Mouse (Mus musculus): Measurements from ENCODE around the gene Ror2.

Gene Ror2

DNA sequence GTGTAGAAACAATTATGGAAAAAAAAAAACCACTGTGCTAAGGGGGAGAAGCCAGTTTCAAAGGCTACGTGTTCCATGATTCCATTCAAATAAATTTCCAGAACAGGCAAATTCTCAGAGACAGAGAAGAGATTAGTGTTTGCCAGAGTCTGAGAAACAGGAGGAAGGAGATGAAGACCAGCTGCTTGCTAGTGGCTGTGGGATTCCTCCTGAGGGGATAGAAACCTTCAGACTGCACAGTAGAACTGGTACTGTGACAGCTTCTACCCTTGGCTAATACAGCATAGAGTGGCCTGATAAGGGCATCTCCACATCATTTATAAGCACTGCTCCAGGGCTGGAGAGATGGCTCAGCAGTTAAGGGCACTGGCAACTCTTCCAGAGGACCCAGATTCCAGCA, 11.2 kb downstream of the Ror2 start:
- no peak for DNase-seq (ENCODE audit: low spot score in 2 of 2)

GRCm38 (mm10) chr13:53271595-53271994, 14.3 kb downstream of the Ror2 start:
- no peak for DNase-seq (ENCODE audit: low spot score in 2 of 2)

GRCm38 (mm10) chr13:53270549-53270948, 15.4 kb downstream of the Ror2 start:
- no peak for DNase-seq (ENCODE audit: low spot score in 2 of 2)

GRCm38 (mm10) chr13:53268541-53268940, 17.4 kb downstream of the Ror2 start:
- DNase-seq (ENCODE audit: low spot score in 2 of 2), result no peak

DNA sequence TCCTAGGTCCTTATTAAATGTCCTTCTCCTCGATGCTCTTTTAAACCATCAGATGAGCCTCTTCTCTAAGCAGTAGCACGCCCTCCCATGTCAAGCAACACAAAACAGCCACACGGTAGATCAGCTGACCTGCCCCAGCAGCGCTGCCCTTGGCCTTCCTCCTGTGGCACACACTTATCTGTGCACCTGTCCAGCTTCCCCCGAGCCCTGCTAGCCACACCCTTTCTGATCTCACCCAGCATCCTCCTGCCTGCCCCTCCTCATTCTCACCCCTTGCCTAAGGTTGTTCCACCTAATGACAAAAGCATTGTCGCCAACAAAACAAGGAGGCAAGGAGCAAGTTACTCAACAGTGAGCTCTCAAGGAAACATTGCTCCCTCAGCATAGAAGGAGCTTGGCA, 18.1 kb downstream of the Ror2 start:
- no peak for DNase-seq (ENCODE audit: low spot score in 2 of 2)

GRCm38 (mm10) chr13:53267155-53267554, 18.8 kb downstream of the Ror2 start:
- no peak for DNase-seq (ENCODE audit: low spot score in 2 of 2)

- no peak for DNase-seq (ENCODE audit: low spot score in 2 of 2)
These were observed 19.4 kb downstream of the Ror2 start for GRCm38 (mm10) chr13:53266543-53266951.

- no peak for DNase-seq (ENCODE audit: low spot score in 2 of 2)
These were observed 21.0 kb downstream of the Ror2 start for GRCm38 (mm10) chr13:53264896-53265295.

DNA sequence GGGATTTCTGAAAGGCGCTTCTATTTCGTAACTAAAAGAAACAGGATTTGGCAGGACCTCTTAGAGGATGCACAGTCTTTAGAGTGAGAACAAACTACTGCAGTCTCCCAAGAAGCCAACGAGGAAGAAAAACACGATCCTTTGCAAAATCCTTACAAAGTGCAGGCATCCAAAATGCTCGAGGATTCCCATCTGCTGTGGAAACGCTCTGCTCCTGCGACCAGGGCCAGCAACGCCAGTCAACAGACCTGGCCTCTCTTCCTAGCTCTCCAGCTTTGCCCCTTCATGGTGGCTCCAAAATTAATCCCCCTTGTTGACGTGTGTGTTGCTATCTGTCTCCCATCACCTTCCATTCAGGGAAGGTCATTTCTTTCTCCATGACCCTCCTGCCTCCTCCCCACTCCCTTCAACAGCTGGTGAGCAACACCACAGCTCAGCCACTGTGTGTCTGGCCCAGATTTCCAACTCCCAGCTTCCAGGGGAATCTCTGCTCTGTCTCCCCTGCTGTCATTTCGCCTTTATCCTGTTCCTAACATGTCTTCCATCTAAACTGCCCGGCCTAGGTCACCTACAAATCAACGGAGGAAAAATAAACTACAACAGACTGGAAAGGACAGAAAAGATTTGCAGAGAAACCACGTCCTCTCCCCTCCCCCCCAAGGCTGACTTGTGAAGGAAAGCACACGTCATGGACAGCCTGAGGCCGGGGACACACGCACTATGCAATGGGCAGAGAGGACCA, 23.2 kb downstream of the Ror2 start:
- DNase-seq (ENCODE audit: low spot score in 2 of 2), result peak in 1 of 2 experiments; percentile 38

- peak in 1 of 2 experiments; percentile 52 for DNase-seq (ENCODE audit: low spot score in 2 of 2)
These were observed 24.7 kb downstream of the Ror2 start for GRCm38 (mm10) chr13:53261106-53261771.

GRCm38 (mm10) chr13:53258943-53259342, 27.0 kb downstream of the Ror2 start:
- DNase-seq (ENCODE audit: low spot score in 2 of 2), result no peak

GRCm38 (mm10) chr13:53258497-53258896, 27.4 kb downstream of the Ror2 start:
- no peak for DNase-seq (ENCODE audit: low spot score in 2 of 2)

GRCm38 (mm10) chr13:53253255-53253654, 32.7 kb downstream of the Ror2 start:
- DNase-seq (ENCODE audit: low spot score in 2 of 2), result no peak

DNA sequence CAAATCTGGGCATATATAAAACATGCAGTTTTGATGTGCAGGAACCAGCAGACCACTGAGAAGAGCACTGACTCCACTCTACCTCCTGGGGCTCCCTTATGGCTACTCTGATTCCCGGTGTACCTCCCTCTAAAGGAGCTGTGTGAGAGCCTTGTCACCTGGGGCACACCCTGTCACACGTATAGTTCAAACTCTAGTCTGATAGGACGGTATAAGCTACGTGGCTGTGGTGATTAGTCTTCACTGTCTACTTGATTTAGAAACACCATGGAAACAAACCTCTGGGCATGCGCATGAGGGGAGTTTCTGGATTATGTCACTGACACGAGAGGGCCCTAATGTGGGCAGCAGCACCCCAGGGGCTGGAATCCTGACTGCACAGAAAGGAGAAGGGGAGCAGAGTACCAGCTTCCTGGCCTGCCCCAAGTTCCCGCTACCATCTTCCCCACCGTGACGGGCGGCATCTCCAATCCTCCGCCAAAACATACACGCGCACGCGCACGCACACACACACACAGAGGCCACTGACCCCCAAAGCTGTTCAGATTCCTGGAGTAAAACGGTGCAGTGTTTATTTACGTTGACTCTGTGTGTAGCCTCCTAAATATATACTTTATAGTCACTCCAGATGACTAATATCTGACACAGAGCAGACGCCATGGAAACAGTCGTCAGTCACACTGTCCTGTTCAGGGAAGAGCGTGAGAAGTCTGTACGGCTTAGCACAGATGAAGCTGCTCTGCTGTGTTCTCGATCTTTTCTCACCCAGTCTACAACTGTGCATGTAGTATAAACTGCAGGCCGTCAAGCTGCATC, 37.1 kb downstream of the Ror2 start:
- DNase-seq (ENCODE audit: low spot score in 2 of 2), result no peak

DNA sequence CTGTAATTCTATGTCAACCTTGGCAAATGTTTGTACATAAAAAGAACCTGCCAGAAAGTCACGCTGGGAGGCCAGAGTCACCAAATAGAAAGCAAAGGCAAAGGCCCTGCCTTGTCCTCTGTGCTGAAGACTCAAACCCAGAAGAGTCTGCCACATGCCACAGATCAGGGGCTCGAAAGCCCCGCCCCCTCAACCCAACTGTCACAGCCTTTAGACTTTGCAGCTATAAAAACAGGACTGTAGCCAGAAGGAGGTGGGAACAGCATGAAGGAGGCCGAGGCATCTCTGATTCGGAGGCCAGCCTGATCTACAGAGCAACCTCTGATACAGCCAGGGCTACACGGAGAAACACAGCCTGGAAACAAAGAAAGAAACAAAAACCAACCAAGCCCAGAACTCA, 37.8 kb downstream of the Ror2 start:
- no peak for DNase-seq (ENCODE audit: low spot score in 2 of 2)

DNA sequence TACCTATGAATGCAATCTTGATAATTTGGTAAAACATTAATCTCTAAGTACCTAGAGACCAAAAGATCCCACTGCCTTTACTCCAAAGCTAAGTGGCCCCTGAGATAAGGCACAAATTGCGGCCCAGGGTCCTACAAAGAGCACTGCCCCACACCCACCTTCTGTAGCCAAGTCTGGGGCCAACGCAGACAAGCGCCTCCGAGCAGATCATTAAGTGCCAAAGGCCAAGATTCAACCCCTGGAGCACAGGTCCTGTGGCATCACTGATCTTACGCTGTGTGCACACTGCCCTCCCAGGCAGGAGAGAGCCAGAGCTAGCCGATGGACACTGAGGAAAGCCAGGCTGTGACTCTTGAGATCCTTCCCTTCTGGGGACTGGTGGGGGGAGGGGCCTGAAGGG, 38.7 kb downstream of the Ror2 start:
- DNase-seq (ENCODE audit: low spot score in 2 of 2), result no peak

- DNase-seq (ENCODE audit: low spot score in 2 of 2), result no peak
These were observed 41.8 kb downstream of the Ror2 start for GRCm38 (mm10) chr13:53244151-53244550.

DNA sequence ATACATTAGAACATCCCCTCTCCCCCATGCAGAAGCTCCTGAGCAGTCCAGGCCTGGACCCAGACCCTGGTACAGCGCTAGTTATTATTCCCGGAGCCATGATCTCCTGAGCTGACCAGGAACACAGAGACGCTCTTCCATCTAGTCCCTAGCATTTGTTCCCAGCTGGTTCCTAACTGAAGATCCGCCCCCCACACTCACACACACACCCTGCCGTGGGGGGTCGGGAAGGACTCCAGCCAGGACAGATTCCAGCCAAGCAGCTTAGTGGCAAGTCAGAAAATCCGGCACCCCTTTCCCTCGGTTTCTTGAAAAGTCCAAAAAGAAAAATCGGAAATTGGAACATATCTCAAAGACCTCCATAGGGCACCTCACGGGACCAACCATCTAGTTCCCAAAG, 48.5 kb downstream of the Ror2 start:
- DNase-seq (ENCODE audit: low spot score in 2 of 2), result no peak

DNA sequence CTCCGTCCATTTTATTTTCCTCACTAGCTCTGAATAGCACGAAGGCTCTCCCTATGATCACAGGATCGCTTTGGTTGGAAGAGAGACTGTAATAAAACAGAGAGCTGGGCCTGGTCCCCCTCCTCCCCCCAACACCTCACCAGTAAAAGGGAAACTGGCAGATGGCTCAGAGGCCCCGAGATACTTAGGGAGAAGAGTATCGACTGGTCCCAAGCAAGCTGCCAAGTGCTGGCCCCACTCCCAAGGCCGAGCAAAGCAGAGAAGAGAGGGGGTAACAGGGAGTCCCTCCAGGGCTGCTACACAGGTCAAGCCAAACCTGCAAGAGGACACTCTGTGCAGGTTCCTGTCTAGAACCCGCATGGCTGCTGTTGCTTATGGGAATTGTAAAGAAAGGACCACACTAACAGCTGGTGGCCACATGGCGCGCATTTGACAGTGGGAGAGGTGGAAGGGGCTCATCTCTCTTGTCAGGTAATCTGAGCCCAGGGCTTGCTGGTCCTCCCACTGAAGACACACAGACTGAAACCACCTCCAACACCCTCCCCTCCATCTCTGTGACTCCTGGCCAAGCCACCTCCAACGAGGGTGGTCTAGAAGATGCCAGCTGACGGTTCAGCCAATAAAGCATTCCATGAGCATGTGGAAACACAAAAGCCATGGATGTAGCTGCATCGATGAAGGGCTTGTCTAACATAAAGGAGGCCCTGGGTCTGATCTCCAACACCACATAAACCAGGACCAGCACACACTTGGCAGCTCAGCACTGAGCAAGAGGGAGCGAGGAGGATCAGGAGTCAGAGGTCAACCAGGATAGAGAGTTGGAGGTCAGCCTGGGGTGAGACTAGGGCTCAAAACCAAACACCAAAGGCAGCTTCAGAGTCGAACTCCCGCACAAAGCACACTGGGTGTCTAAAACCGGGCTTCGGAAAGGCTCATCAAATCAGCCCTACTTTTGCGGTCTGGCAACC, 49.2 kb downstream of the Ror2 start:
- peak in 1 of 2 experiments; percentile 79 for DNase-seq (ENCODE audit: low spot score in 2 of 2)

DNA sequence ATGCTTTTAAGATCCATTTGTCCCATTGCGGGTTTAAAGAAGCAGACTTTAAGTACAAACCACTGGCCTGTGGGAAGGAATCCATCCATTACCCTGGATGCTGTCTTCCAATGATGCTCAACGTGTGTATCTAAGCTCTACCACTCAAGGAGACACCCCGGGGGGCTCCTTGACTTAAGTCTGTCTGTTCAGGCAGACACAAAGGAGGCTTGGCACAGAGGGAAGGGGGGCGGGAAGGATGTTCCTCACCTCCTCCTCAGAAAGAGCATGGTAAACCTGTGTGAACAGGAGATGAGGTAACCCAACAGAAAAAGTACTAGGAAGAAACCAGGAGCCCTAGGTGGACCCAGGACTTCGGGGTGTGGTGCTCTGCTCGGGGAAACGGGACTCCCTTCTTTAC, 50.0 kb downstream of the Ror2 start:
- DNase-seq (ENCODE audit: low spot score in 2 of 2), result no peak

DNA sequence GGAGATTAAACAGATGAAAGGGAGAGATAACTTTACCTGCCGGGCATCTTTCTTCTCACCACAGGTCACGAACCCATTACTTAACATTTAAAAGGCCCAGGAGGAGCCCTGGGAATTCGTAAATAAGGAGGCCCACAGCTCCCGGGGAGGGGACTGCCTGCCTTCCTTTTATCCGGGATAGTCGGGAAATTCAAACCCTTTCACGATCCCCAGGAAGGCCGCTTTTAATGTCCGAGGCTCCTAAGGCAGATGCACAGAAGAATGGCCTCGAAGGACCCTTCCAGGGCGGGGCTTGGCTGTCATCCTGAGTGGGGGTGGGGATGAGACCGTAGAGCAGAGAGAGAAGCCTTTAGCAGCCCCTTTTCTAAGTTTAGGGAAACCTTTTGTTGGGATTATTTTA, 51.1 kb downstream of the Ror2 start:
- no peak for DNase-seq (ENCODE audit: low spot score in 2 of 2)

All from urinary bladder, postnatal 4 days (tissue).